Mouse (Mus musculus) heart, embryonic 16.5 days (tissue): ENCODE measurements around the gene Gm20388. TPM values are rescaled to one million over a fixed set of nuclear protein-coding genes. Genes with fewer than 3 reads are reported as not detected.

Experiments used
- ATAC-seq: fragments of 200-750 bp; cut with Nextera tagmentation; replicated peaks from 2 replicates; pipeline ENCODE4 v1.8.0; 2017; ENCODE audit warnings: moderate number of reproducible peaks; ENCODE audit not compliant: insufficient read depth, low FRiP score; ENCODE audit errors: extremely low read depth
- H3K27ac ChIP-seq: fragments of 300-500 bp; sonication (generic); 2 replicates; pipeline ENCODE4 v1.5.1; 2014; ENCODE audit warnings: mild to moderate bottlenecking, low read length, control low read depth, moderate library complexity
- H3K27me3 ChIP-seq: fragments of 300-500 bp; sonication (generic); 2 replicates; pipeline ENCODE4 v1.6.1; 2014; ENCODE audit warnings: low read length, mixed read lengths; ENCODE audit not compliant: control insufficient read depth, insufficient read depth
- H3K36me3 ChIP-seq: fragments of 300-500 bp; sonication (generic); 2 replicates; pipeline ENCODE4 v1.6.1; 2014; ENCODE audit not compliant: control insufficient read depth, insufficient read depth
- H3K4me1 ChIP-seq: fragments of 300-500 bp; sonication (generic); 2 replicates; pipeline ENCODE4 v1.6.1; 2014; ENCODE audit warnings: low read length, mixed read lengths; ENCODE audit not compliant: control insufficient read depth, insufficient read depth
- H3K4me2 ChIP-seq: fragments of 300-500 bp; sonication (generic); 2 replicates; pipeline ENCODE4 v1.6.1; 2014; ENCODE audit warnings: low read depth, mild to moderate bottlenecking, control low read depth, low read length
- H3K4me3 ChIP-seq: fragments of 300-500 bp; sonication (generic); 2 replicates; pipeline ENCODE4 v1.5.1; 2014; ENCODE audit warnings: mild to moderate bottlenecking, control low read depth, low read length
- H3K9ac ChIP-seq: fragments of 300-500 bp; sonication (generic); 2 replicates; pipeline ENCODE4 v1.6.1; 2014; ENCODE audit warnings: low read length, control low read depth
- H3K9me3 ChIP-seq: fragments of 300-500 bp; sonication (generic); replicated peaks from 2 replicates; pipeline ENCODE4 v1.6.1; 2016; ENCODE audit warnings: low read length; ENCODE audit not compliant: control insufficient read depth
- WGBS: fragments of 180-500 bp; shearing (Covaris S2); extraction: QIAGEN DNeasy Blood & Tissue Kit; methylation state at CpG from one replicate; pipeline ENCODE4 v1.1.7; 2014; 5-methylcytosine and 5-hydroxymethylcytosine counted together
- polyA plus RNA-seq: library from polyadenylated mRNA; unstranded; fragments of >200 nt; fragmentation: Nextera tagmentation; extraction: Ambion mirVana; gene quantifications from 2 replicates; pipeline ENCODE4 v1.2.1, GENCODE M21; 2015

Gm20388 gene
- polyA plus RNA-seq, 1 experiment from 2014 or later, result 4.5 TPM

GRCm38 (mm10) chr8:120344166-120344565 is 433.5 kb downstream of the Gm20388 start:
- WGBS, result 20% methylated on average over 4 of the region's 4 CpGs
- H3K27me3 ChIP-seq, result no peaks in the 10 kb centered on the region
- H3K4me2 ChIP-seq, result no peak overlapping the region
- no peak overlapping the region for H3K9ac ChIP-seq
- no peaks in the 10 kb centered on the region for H3K36me3 ChIP-seq
- peak overlapping the region; percentile 17; the same call in 1 of the 2 replicates for H3K27ac ChIP-seq
- no peaks in the 10 kb centered on the region for H3K9me3 ChIP-seq
- ATAC-seq, result no peak
- H3K4me1 ChIP-seq, result peaks cover 33% of the 10 kb centered on the region
- no peak overlapping the region for H3K4me3 ChIP-seq

DNA sequence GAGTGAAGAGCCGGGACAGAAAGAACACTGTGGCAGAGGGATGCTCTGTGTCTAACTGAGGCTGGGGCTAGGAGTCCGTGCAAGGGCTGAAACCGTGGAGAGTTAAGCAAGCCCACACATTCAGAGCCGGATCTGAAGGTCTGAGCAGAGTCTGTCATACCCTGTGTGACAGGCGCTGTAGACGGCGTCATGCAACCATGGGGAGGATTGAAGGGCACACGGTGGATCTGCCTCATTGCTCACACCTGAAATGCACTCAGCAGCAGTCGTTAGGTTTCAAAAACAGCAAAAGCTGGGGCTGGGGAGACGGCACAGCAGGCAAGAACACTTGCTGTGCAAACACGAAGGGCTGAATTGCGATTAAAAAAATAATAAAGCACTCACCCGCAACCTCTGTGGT is 433.9 kb downstream of the Gm20388 start:
- Histone ChIP-seq H3K9ac (no peak overlapping the region), H3K27me3 (no peaks in the 10 kb centered on the region), H3K36me3 (no peaks in the 10 kb centered on the region), H3K4me2 (no peak overlapping the region), H3K4me3 (no peak overlapping the region), H3K4me1 (peaks cover 29% of the 10 kb centered on the region), H3K9me3 (no peaks in the 10 kb centered on the region), H3K27ac (no peak overlapping the region)
- ATAC-seq, result no peak
- WGBS, result 49% methylated on average over 13 of the region's 13 CpGs

- H3K27me3 ChIP-seq, result no peaks in the 10 kb centered on the region
- peaks cover 22% of the 10 kb centered on the region for H3K4me1 ChIP-seq
- ATAC-seq, result no peak
- no peak overlapping the region for H3K27ac ChIP-seq
- no peaks in the 10 kb centered on the region for H3K9me3 ChIP-seq
- H3K9ac ChIP-seq, result no peak overlapping the region
- H3K4me3 ChIP-seq, result no peak overlapping the region
- no peaks in the 10 kb centered on the region for H3K36me3 ChIP-seq
- WGBS, result 83% methylated on average over 21 of the region's 21 CpGs
- no peak overlapping the region for H3K4me2 ChIP-seq
These were observed 437.2 kb downstream of the Gm20388 start for GRCm38 (mm10) chr8:120347734-120348341.

- no peak for ATAC-seq
- Histone ChIP-seq H3K36me3 (no peaks in the 10 kb centered on the region), H3K27ac (no peak overlapping the region), H3K9me3 (no peaks in the 10 kb centered on the region), H3K4me3 (no peak overlapping the region), H3K4me2 (no peak overlapping the region), H3K9ac (no peak overlapping the region), H3K27me3 (no peaks in the 10 kb centered on the region), H3K4me1 (peaks cover 11% of the 10 kb centered on the region)
- WGBS, result 71% methylated on average over 11 of the region's 11 CpGs
These were observed 438.3 kb downstream of the Gm20388 start for GRCm38 (mm10) chr8:120348922-120349321.

DNA sequence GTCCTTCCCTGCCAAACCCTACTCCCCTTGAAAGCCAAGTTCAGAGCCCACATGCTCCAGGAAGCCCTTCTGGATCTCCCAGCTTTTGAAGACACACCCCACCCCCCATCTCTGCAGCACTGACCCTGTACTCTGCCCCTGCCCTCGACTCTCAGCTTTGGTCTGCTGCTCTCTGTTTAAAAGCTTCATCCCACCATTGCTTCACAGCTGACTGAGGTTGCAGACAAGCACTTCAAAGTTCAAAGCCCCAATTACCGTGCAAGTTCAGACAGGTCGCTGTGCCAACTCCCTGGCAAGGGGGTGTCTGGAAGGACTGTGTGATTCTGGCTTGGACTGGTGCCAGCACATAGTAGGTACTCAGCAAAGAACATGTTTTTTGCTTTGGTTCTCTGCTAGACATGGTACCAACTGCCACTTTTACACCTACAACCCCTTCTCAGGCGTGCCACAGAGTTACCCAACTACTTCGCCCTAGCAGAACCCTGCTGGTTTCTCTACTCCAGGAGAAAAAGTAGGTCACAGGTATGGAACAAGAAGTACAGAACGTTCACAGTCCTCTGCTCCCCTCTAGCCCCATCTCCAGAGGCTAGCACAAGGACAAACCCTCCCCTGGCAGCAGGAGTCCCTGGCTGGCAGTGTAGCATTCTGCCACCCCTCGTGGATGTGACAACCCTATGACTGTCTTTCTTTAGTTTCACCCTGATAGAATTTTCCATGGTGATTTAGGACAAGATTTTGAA is 440.9 kb downstream of the Gm20388 start:
- ATAC-seq, result no peak
- H3K27ac ChIP-seq, result no peak overlapping the region

GRCm38 (mm10) chr8:120352096-120352495 is 441.5 kb downstream of the Gm20388 start:
- Histone ChIP-seq H3K27ac (no peak overlapping the region), H3K4me3 (no peak overlapping the region), H3K9ac (no peak overlapping the region), H3K9me3 (no peaks in the 10 kb centered on the region), H3K4me1 (peaks cover 5% of the 10 kb centered on the region; the same call in 1 of the 2 replicates), H3K4me2 (no peak overlapping the region), H3K36me3 (no peaks in the 10 kb centered on the region), H3K27me3 (no peaks in the 10 kb centered on the region)
- no peak for ATAC-seq
- WGBS, result 71% methylated on average over 10 of the region's 10 CpGs

More for the DNA sequence above, 440.9 kb downstream of the Gm20388 start:
- H3K9ac ChIP-seq, result no peak overlapping the region
- 59% methylated on average over 7 of the region's 7 CpGs for WGBS
- H3K9me3 ChIP-seq, result no peaks in the 10 kb centered on the region
- H3K27me3 ChIP-seq, result no peaks in the 10 kb centered on the region
- H3K36me3 ChIP-seq, result no peaks in the 10 kb centered on the region
- no peak overlapping the region for H3K4me3 ChIP-seq
- H3K4me2 ChIP-seq, result no peak overlapping the region
- H3K4me1 ChIP-seq, result peaks cover 5% of the 10 kb centered on the region; the same call in 1 of the 2 replicates

GRCm38 (mm10) chr8:120356067-120356466 is 445.4 kb downstream of the Gm20388 start:
- no peak overlapping the region for H3K27ac ChIP-seq
- H3K9me3 ChIP-seq, result no peaks in the 10 kb centered on the region
- no peaks in the 10 kb centered on the region for H3K36me3 ChIP-seq
- no peak overlapping the region for H3K4me2 ChIP-seq
- H3K4me3 ChIP-seq, result no peak overlapping the region
- peaks cover 5% of the 10 kb centered on the region; the same call in 1 of the 2 replicates for H3K4me1 ChIP-seq
- ATAC-seq, result no peak
- H3K9ac ChIP-seq, result no peak overlapping the region
- no peaks in the 10 kb centered on the region for H3K27me3 ChIP-seq
- 78% methylated on average over 9 of the region's 9 CpGs for WGBS

DNA sequence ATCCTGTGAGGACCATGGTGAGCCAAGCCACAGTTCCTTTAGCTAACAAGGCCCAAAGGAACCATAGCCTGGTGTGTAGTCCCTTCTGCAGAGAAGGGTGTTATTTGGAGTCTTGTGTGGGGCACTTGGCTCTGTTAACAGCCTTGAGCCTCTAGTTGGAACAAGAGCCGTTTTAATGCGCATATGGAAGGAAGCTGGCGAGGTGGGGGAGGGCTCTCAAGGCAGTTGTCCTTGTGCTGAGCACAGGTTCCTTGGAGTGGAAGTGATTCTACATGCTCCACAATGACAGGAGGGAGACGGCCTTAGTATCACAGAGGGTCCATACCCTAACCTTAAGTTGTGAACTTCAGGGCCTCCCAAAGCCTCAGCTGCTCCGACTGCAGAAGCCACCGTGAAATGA is 446.9 kb downstream of the Gm20388 start:
- 83% methylated on average over 6 of the region's 6 CpGs for WGBS
- no peak for ATAC-seq

GRCm38 (mm10) chr8:120361301-120361700 is 450.7 kb downstream of the Gm20388 start:
- Histone ChIP-seq H3K4me1 (peaks cover 12% of the 10 kb centered on the region), H3K4me2 (no peak overlapping the region), H3K9ac (no peak overlapping the region), H3K27me3 (no peaks in the 10 kb centered on the region), H3K27ac (no peak overlapping the region), H3K36me3 (no peaks in the 10 kb centered on the region), H3K9me3 (no peaks in the 10 kb centered on the region), H3K4me3 (no peak overlapping the region)
- ATAC-seq, result no peak
- 59% methylated on average over 8 of the region's 8 CpGs for WGBS

More for the DNA sequence above, 446.9 kb downstream of the Gm20388 start:
- Histone ChIP-seq H3K36me3 (no peaks in the 10 kb centered on the region), H3K9me3 (no peaks in the 10 kb centered on the region), H3K4me1 (peaks cover 1% of the 10 kb centered on the region; the same call in 1 of the 2 replicates), H3K27ac (no peak overlapping the region), H3K4me2 (no peak overlapping the region), H3K27me3 (no peaks in the 10 kb centered on the region), H3K4me3 (no peak overlapping the region), H3K9ac (no peak overlapping the region)
